Mouse (Mus musculus) ES-Bruce4 (cell line): ENCODE data around the gene Arl8a.

Experiments
- CTCF ChIP-seq: IDR thresholded peaks from one replicate; pipeline ENCODE4 v1.8.1; 2011; ENCODE audit warnings: low read depth, low read length
- EP300 ChIP-seq: IDR thresholded peaks from 2 replicates; pipeline ENCODE4 v1.6.1; 2011; ENCODE audit warnings: low read depth, low read length; ENCODE audit not compliant: insufficient read depth
- POLR2A ChIP-seq: IDR thresholded peaks from one replicate; pipeline ENCODE4 v1.8.1; 2011; ENCODE audit warnings: low read length; ENCODE audit not compliant: insufficient read depth

DNA sequence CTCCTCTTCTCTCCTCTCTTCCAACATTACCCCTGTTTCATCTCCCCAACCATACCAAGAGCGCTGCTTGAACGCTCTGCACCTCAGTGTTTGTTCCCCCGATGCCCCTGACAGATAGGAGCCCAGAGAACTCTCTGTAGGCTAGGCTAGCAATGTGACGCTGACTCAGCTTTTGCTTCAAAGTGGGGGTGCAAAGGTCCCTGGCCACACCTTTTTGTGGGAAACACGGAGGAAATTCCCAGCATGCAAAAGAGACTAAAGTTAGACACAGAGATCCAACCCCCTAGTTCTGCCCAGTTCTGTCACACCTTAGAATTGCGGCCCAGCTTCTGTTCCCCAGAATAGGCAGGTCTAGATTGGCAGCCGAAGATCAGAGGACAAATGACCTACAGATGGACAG is 32.2 kb downstream of the Arl8a start:
- TF ChIP-seq CTCF, result no peak
- no peak for TF ChIP-seq POLR2A
- TF ChIP-seq EP300, result no peak
